Mouse (Mus musculus): ENCODE measurements around the gene Vcp. TPM values are rescaled to one million over a fixed set of nuclear protein-coding genes. Genes with fewer than 3 reads are reported as not detected.

Gene Vcp
- polyA plus RNA-seq, 1 experiment from 2014 or later = 654 TPM

GRCm38 (mm10) chr4:43040881-43041547 lies 40.7 kb upstream of the Vcp start:
- peaks cover 20% of the 10 kb centered on the region for H3K4me1 ChIP-seq (ENCODE audit: control insufficient read depth, insufficient read depth, low read length)
- ATAC-seq (ENCODE audit: insufficient number of reproducible peaks, low FRiP score, low TSS enrichment, low read depth) (no peak), DNase-seq (ENCODE audit: low spot score) (no peak)
- H3K36me3 ChIP-seq (ENCODE audit: control insufficient read depth, insufficient read depth, low read length) = no peaks in the 10 kb centered on the region
- H3K27me3 ChIP-seq (ENCODE audit: control insufficient read depth, insufficient read depth, low read length) = no peaks in the 10 kb centered on the region
- H3K9ac ChIP-seq (ENCODE audit: low read length) = no peak overlapping the region
- no peak overlapping the region for H3K27ac ChIP-seq (replicated peaks; ENCODE audit: low read depth, low read length)
- H3K9me3 ChIP-seq (ENCODE audit: control insufficient read depth, low read length) = no peaks in the 10 kb centered on the region
- H3K4me2 ChIP-seq (ENCODE audit: low read depth, severe bottlenecking) = no peak overlapping the region
- 67% methylated on average over 9 of the region's 9 CpGs for WGBS
- H3K4me3 ChIP-seq (ENCODE audit: low read depth, low read length) = no peak overlapping the region

- DNase-seq (ENCODE audit: low spot score) = peak; percentile 94
- Histone ChIP-seq H3K27ac (replicated peaks; ENCODE audit: low read depth, low read length) (0 out of 2 replicates have a peak overlapping the region, but pooled peaks have one; percentile 1), H3K4me1 (ENCODE audit: control insufficient read depth, insufficient read depth, low read length) (peaks cover 19% of the 10 kb centered on the region), H3K27me3 (ENCODE audit: control insufficient read depth, insufficient read depth, low read length) (no peaks in the 10 kb centered on the region), H3K4me3 (ENCODE audit: low read depth, low read length) (peak overlapping the region; percentile 50), H3K4me2 (ENCODE audit: low read depth, severe bottlenecking) (peak overlapping the region; percentile 89), H3K9me3 (ENCODE audit: control insufficient read depth, low read length) (no peaks in the 10 kb centered on the region), H3K36me3 (ENCODE audit: control insufficient read depth, insufficient read depth, low read length) (no peaks in the 10 kb centered on the region), H3K9ac (ENCODE audit: low read length) (peak overlapping the region; percentile 64)
- WGBS = 0% methylated on average over 25 of the region's 25 CpGs
- ATAC-seq (ENCODE audit: insufficient number of reproducible peaks, low FRiP score, low TSS enrichment, low read depth) = peak; percentile 97
Observed at GRCm38 (mm10) chr4:43040114-43040572, 39.8 kb upstream of the Vcp start.

GRCm38 (mm10) chr4:43039609-43040008 lies 39.3 kb upstream of the Vcp start:
- H3K4me1 ChIP-seq (ENCODE audit: control insufficient read depth, insufficient read depth, low read length) = peaks cover 15% of the 10 kb centered on the region

GRCm38 (mm10) chr4:43038567-43039495 lies 38.5 kb upstream of the Vcp start:
- Histone ChIP-seq H3K4me1 (ENCODE audit: control insufficient read depth, insufficient read depth, low read length) (peaks cover 8% of the 10 kb centered on the region), H3K27ac (replicated peaks; ENCODE audit: low read depth, low read length) (no peak overlapping the region), H3K27me3 (ENCODE audit: control insufficient read depth, insufficient read depth, low read length) (no peaks in the 10 kb centered on the region), H3K4me3 (ENCODE audit: low read depth, low read length) (peak overlapping the region; percentile 50), H3K4me2 (ENCODE audit: low read depth, severe bottlenecking) (peak overlapping the region; percentile 89), H3K36me3 (ENCODE audit: control insufficient read depth, insufficient read depth, low read length) (no peaks in the 10 kb centered on the region), H3K9me3 (ENCODE audit: control insufficient read depth, low read length) (no peaks in the 10 kb centered on the region), H3K9ac (ENCODE audit: low read length) (no peak overlapping the region; the same call in 1 of the 2 replicates)
- ATAC-seq (ENCODE audit: insufficient number of reproducible peaks, low FRiP score, low TSS enrichment, low read depth) (no peak), DNase-seq (ENCODE audit: low spot score) (peak; percentile 20)
- 57% methylated on average over 15 of the region's 15 CpGs for WGBS

More at GRCm38 (mm10) chr4:43039609-43040008, 39.3 kb upstream of the Vcp start:
- Histone ChIP-seq H3K36me3 (ENCODE audit: control insufficient read depth, insufficient read depth, low read length) (no peaks in the 10 kb centered on the region), H3K9ac (ENCODE audit: low read length) (peak overlapping the region; percentile 64), H3K27ac (replicated peaks; ENCODE audit: low read depth, low read length) (0 out of 2 replicates have a peak overlapping the region, but pooled peaks have one; percentile 1), H3K9me3 (ENCODE audit: control insufficient read depth, low read length) (no peaks in the 10 kb centered on the region), H3K4me2 (ENCODE audit: low read depth, severe bottlenecking) (peak overlapping the region; percentile 89), H3K27me3 (ENCODE audit: control insufficient read depth, insufficient read depth, low read length) (no peaks in the 10 kb centered on the region), H3K4me3 (ENCODE audit: low read depth, low read length) (peak overlapping the region; percentile 50)
- no peak for DNase-seq (ENCODE audit: low spot score)
- no peak; the same call in 1 of the 2 replicates for ATAC-seq (ENCODE audit: insufficient number of reproducible peaks, low FRiP score, low TSS enrichment, low read depth)
- WGBS = 3% methylated on average over 11 of the region's 11 CpGs

- H3K9me3 ChIP-seq (ENCODE audit: control insufficient read depth, low read length) = no peaks in the 10 kb centered on the region
- 68% methylated on average over 4 of the region's 4 CpGs for WGBS
- no peak overlapping the region for H3K9ac ChIP-seq (ENCODE audit: low read length)
- no peak overlapping the region for H3K27ac ChIP-seq (replicated peaks; ENCODE audit: low read depth, low read length)
- no peak for ATAC-seq (ENCODE audit: insufficient number of reproducible peaks, low FRiP score, low TSS enrichment, low read depth)
- peaks cover 8% of the 10 kb centered on the region for H3K4me1 ChIP-seq (ENCODE audit: control insufficient read depth, insufficient read depth, low read length)
- H3K27me3 ChIP-seq (ENCODE audit: control insufficient read depth, insufficient read depth, low read length) = no peaks in the 10 kb centered on the region
- no peaks in the 10 kb centered on the region for H3K36me3 ChIP-seq (ENCODE audit: control insufficient read depth, insufficient read depth, low read length)
- no peak overlapping the region for H3K4me2 ChIP-seq (ENCODE audit: low read depth, severe bottlenecking)
- no peak for DNase-seq (ENCODE audit: low spot score)
- no peak overlapping the region for H3K4me3 ChIP-seq (ENCODE audit: low read depth, low read length)
Observed at GRCm38 (mm10) chr4:43037860-43038566, 37.7 kb upstream of the Vcp start.

- Histone ChIP-seq H3K9me3 (ENCODE audit: control insufficient read depth, low read length) (no peaks in the 10 kb centered on the region), H3K27me3 (ENCODE audit: control insufficient read depth, insufficient read depth, low read length) (no peaks in the 10 kb centered on the region), H3K36me3 (ENCODE audit: control insufficient read depth, insufficient read depth, low read length) (no peaks in the 10 kb centered on the region), H3K4me2 (ENCODE audit: low read depth, severe bottlenecking) (no peak overlapping the region), H3K9ac (ENCODE audit: low read length) (no peak overlapping the region), H3K4me3 (ENCODE audit: low read depth, low read length) (no peak overlapping the region), H3K4me1 (ENCODE audit: control insufficient read depth, insufficient read depth, low read length) (peaks cover 11% of the 10 kb centered on the region), H3K27ac (replicated peaks; ENCODE audit: low read depth, low read length) (no peak overlapping the region)
- no peak for DNase-seq (ENCODE audit: low spot score)
- WGBS = 93% methylated on average over 10 of the region's 10 CpGs
- no peak for ATAC-seq (ENCODE audit: insufficient number of reproducible peaks, low FRiP score, low TSS enrichment, low read depth)
Observed at GRCm38 (mm10) chr4:43036356-43036755, 36.0 kb upstream of the Vcp start.

GRCm38 (mm10) chr4:43035851-43036250 lies 35.5 kb upstream of the Vcp start:
- WGBS = 84% methylated on average over 6 of the region's 6 CpGs
- H3K4me1 ChIP-seq (ENCODE audit: control insufficient read depth, insufficient read depth, low read length) = peaks cover 11% of the 10 kb centered on the region
- H3K36me3 ChIP-seq (ENCODE audit: control insufficient read depth, insufficient read depth, low read length) = no peaks in the 10 kb centered on the region
- no peaks in the 10 kb centered on the region for H3K27me3 ChIP-seq (ENCODE audit: control insufficient read depth, insufficient read depth, low read length)
- no peak overlapping the region for H3K4me3 ChIP-seq (ENCODE audit: low read depth, low read length)
- DNase-seq (ENCODE audit: low spot score) (no peak), ATAC-seq (ENCODE audit: insufficient number of reproducible peaks, low FRiP score, low TSS enrichment, low read depth) (no peak)
- H3K9ac ChIP-seq (ENCODE audit: low read length) = no peak overlapping the region
- no peak overlapping the region for H3K27ac ChIP-seq (replicated peaks; ENCODE audit: low read depth, low read length)
- no peak overlapping the region for H3K4me2 ChIP-seq (ENCODE audit: low read depth, severe bottlenecking)
- no peaks in the 10 kb centered on the region for H3K9me3 ChIP-seq (ENCODE audit: control insufficient read depth, low read length)

- ATAC-seq (ENCODE audit: insufficient number of reproducible peaks, low FRiP score, low TSS enrichment, low read depth) (no peak), DNase-seq (ENCODE audit: low spot score) (no peak)
- Histone ChIP-seq H3K36me3 (ENCODE audit: control insufficient read depth, insufficient read depth, low read length) (peaks cover 4% of the 10 kb centered on the region; the same call in 1 of the 2 replicates), H3K9me3 (ENCODE audit: control insufficient read depth, low read length) (no peaks in the 10 kb centered on the region), H3K4me2 (ENCODE audit: low read depth, severe bottlenecking) (no peak overlapping the region), H3K9ac (ENCODE audit: low read length) (no peak overlapping the region), H3K27me3 (ENCODE audit: control insufficient read depth, insufficient read depth, low read length) (no peaks in the 10 kb centered on the region), H3K4me1 (ENCODE audit: control insufficient read depth, insufficient read depth, low read length) (peaks cover 6% of the 10 kb centered on the region; the same call in 1 of the 2 replicates), H3K4me3 (ENCODE audit: low read depth, low read length) (no peak overlapping the region), H3K27ac (replicated peaks; ENCODE audit: low read depth, low read length) (no peak overlapping the region)
- 81% methylated on average over 14 of the region's 14 CpGs for WGBS
Observed at GRCm38 (mm10) chr4:43033481-43033880, 33.2 kb upstream of the Vcp start.
